Mouse (Mus musculus) large intestine, adult 2 months (tissue): ENCODE results near the gene Slc25a36. TPM values are rescaled to one million over a fixed set of nuclear protein-coding genes. Genes with fewer than 3 reads are reported as not detected.

ENCODE experiments used
- DNase-seq: peaks from one replicate; pipeline ENCODE4 v3.0.0-alpha.2; 2012; ENCODE audit warnings: low read depth, low spot score
- WGBS: fragments of 180-500 bp; shearing (Covaris S2); methylation state at CpG from one replicate; pipeline ENCODE4 v1.1.7; 2018; 5-methylcytosine and 5-hydroxymethylcytosine counted together
- polyA plus RNA-seq: library from polyadenylated mRNA; depleted of rRNA; stranded (reverse); fragments of >200 nt; gene quantifications from 2 replicates; pipeline ENCODE4 v1.2.3, GENCODE M21; 2012; rRNA removed

Gene Slc25a36
- polyA plus RNA-seq, 1 experiment: 10.3 TPM

- 32% methylated on average over 18 of the region's 18 CpGs for WGBS
- DNase-seq: no peak
These were observed 54.2 kb downstream of the Slc25a36 start for GRCm38 (mm10) chr9:97056541-97057338.

- no peak for DNase-seq
- 68% methylated on average over 14 of the region's 14 CpGs for WGBS
These were observed 55.1 kb downstream of the Slc25a36 start for GRCm38 (mm10) chr9:97055906-97056305.

GRCm38 (mm10) chr9:97051176-97051575, 59.8 kb downstream of the Slc25a36 start:
- WGBS: 67% methylated on average over 8 of the region's 8 CpGs
- DNase-seq: no peak

- WGBS: 72% methylated on average over 4 of the region's 4 CpGs
- no peak for DNase-seq
These were observed 64.7 kb downstream of the Slc25a36 start for GRCm38 (mm10) chr9:97046240-97046639.

GRCm38 (mm10) chr9:97041633-97042032, 69.3 kb downstream of the Slc25a36 start:
- WGBS: 74% methylated on average over 8 of the region's 8 CpGs

GRCm38 (mm10) chr9:97038010-97038409, 72.9 kb downstream of the Slc25a36 start:
- WGBS: 81% methylated on average over 3 of the region's 3 CpGs

More at GRCm38 (mm10) chr9:97041633-97042032, 69.3 kb downstream of the Slc25a36 start:
- DNase-seq: no peak

GRCm38 (mm10) chr9:97036656-97037055, 74.3 kb downstream of the Slc25a36 start:
- DNase-seq: no peak
- 91% methylated on average over 7 of the region's 7 CpGs for WGBS

More at GRCm38 (mm10) chr9:97038010-97038409, 72.9 kb downstream of the Slc25a36 start:
- DNase-seq: no peak

GRCm38 (mm10) chr9:97027361-97027760, 83.6 kb downstream of the Slc25a36 start:
- no peak for DNase-seq
- 81% methylated on average over 12 of the region's 12 CpGs for WGBS

GRCm38 (mm10) chr9:97026006-97026405, 85.0 kb downstream of the Slc25a36 start:
- 81% methylated on average over 4 of the region's 4 CpGs for WGBS
- no peak for DNase-seq

Other genes with a start within 250 kb of the Slc25a36 start
- gene Pxylp1, start 218.5 kb downstream of the Slc25a36 start, polyA plus RNA-seq: 17.3 and 18.7 TPM in 2 replicates
- gene Spsb4, start 92.3 kb downstream of the Slc25a36 start, polyA plus RNA-seq: 0.49 and 0.77 TPM in 2 replicates